Mouse (Mus musculus) heart, adult 2 months (tissue): Measurements from ENCODE around the gene Rps8.

ENCODE experiments used
- CTCF ChIP-seq: fragments of 200-600 bp; IDR thresholded peaks from 2 replicates; pipeline ENCODE4 v1.8.1; 2022; ENCODE audit warnings: antibody characterized with exemption, mild to moderate bottlenecking, moderate library complexity
- POLR2A ChIP-seq: fragments of 200-500 bp; IDR thresholded peaks from 2 replicates; pipeline ENCODE4 v1.6.1; 2011; ENCODE audit warnings: mild to moderate bottlenecking, low read depth, low read length, control low read depth; ENCODE audit not compliant: insufficient read depth

GRCm38 (mm10) chr4:117149291-117150211, 6.5 kb downstream of the Rps8 start:
- TF ChIP-seq CTCF (no peak), POLR2A (no peak)
